Mouse (Mus musculus) brown adipose tissue, adult 24 weeks (tissue): ENCODE measurements around the gene Eps8l1. TPM values are rescaled to one million over a fixed set of nuclear protein-coding genes. Genes with fewer than 3 reads are reported as not detected.

Experiments
- H3K27ac ChIP-seq: fragments of 200-500 bp; replicated peaks from 2 replicates; pipeline ENCODE4 v1.5.1; 2012; ENCODE audit warnings: low read depth, mild to moderate bottlenecking, low read length
- H3K4me1 ChIP-seq: fragments of 200-500 bp; 2 replicates; pipeline ENCODE4 v1.6.1; 2012; ENCODE audit warnings: low read length, mixed read lengths; ENCODE audit not compliant: control insufficient read depth, insufficient read depth, insufficient read length
- H3K4me3 ChIP-seq: fragments of 200-500 bp; 2 replicates; pipeline ENCODE4 v1.5.1; 2012; ENCODE audit warnings: low read depth, mild to moderate bottlenecking, low read length, moderate library complexity; ENCODE audit not compliant: insufficient read depth
- polyA plus RNA-seq: library from polyadenylated mRNA; stranded (reverse); fragments of >200 nt; gene quantifications from 2 replicates; pipeline ENCODE4 v1.2.4, GENCODE M21; 2012; ENCODE audit not compliant: missing spikeins, insufficient read depth, insufficient read length

Eps8l1 gene
- polyA plus RNA-seq, 1 experiment: 2.3 TPM

DNA sequence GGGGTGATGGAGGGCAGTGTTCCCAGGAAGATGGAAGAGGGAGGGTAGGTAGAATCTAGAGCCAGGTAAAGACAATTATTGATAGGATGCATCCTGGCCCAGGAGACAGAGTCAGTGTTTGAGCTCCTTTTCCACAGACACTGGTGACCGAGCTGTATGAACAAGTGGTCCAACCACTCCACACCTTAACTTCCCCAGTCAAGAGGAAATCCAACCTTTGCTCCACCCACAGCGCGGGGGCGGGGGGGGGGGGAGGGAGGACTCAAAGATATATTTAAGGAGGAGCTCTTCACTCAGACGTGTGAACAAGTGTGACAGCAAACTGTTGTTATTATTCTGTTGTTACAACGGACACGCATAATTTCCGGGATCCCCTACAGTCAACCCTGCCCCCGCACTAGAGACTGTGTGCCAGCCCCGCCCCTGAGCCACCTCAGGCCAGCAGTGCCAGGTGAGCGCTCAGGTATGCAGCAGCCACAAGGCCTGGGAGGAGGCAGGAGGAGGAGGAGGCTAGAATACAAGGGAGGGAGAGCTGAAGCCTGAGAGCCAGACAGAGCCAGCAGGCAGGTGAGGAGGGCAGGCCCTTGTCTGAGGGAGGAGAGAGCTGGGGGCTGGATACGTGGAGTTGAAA, 3.8 kb downstream of the Eps8l1 start:
- Histone ChIP-seq H3K27ac (no peak overlapping the region), H3K4me1 (no peaks in the 10 kb centered on the region), H3K4me3 (no peak overlapping the region)

DNA sequence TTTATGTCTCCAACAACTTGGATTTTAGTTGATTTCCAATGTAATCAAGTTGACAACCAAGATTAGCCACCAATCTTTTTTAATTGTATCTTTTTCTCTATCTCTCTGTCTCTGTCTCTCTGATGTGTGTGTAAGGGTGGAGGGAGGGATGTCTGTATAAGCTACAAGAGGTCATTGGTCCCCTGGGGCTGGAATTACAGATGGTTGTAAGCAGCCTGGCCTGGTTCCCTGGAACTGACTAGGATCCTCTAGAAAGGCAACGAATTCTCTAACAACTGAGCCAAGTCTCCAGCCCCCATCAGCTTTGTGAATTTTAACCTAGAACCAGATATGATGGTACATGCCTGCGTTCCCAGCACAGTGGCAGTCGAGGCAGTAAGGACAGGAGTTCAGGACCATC, 7.3 kb downstream of the Eps8l1 start:
- Histone ChIP-seq H3K4me1 (no peaks in the 10 kb centered on the region), H3K27ac (no peak overlapping the region), H3K4me3 (no peak overlapping the region)

DNA sequence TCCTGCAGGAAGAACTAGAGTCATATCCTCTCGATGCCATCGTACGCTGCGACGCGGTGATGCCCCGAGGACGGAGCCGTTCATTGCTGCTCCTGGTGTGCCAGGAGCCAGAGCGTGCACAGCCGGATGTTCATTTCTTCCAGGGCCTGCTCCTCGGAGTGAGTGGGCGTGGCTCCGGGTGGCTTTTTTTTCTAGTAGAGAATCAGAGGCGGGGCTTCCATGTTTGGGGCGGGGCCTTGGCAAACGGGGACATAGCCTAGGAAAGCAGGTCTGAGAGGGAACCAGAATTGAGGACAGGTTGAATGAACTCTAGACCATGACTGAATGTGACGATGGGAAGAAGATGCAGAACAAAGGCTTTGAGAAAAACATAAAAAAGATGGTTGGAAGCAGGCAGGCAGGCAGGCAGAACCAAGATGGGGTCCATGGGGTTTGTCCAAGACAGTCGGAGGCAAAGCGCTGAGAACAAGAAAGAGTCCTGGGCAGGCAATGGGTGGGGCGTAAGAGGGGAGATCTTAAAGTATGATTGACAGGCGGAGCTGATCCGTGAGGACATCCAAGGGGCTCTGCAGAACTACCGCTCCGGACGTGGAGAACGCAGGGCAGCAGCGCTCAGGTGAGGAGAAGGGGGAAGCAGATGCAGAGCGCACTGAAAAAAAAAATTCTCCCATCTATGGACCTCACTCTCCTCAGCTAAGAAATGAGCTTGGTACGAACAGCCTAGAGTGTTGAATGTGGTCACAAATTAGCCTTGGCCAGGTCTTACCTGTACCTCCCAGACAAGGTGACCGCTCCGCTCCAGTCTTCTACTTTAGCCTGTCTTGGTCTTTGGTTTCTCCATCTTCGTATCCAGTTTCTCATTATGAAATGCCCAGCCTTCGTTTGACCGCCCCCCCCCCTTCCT, 10.1 kb downstream of the Eps8l1 start:
- Histone ChIP-seq H3K27ac (no peak overlapping the region), H3K4me3 (peak overlapping the region; percentile 39), H3K4me1 (no peaks in the 10 kb centered on the region)

DNA sequence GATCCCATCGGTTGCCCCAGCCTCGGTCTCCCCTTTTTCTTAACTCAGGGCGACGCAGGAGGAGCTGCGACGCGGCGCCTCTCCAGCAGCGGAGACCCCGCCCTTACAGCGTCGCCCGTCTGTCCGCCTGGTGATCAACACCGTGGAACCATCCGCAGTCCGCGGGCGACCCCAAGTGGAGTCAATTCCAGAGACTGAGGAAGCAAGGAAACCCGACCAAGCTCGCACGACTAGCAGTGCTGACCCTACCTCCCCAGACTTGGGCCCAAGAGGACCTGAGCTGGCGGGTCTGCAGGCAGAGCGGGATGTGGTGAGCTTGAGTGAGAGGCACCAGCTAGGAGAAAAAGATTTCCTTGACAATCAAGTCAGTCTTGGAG, 10.7 kb downstream of the Eps8l1 start:
- Histone ChIP-seq H3K4me3 (peak overlapping the region; percentile 39), H3K27ac (no peak overlapping the region), H3K4me1 (no peaks in the 10 kb centered on the region)

DNA sequence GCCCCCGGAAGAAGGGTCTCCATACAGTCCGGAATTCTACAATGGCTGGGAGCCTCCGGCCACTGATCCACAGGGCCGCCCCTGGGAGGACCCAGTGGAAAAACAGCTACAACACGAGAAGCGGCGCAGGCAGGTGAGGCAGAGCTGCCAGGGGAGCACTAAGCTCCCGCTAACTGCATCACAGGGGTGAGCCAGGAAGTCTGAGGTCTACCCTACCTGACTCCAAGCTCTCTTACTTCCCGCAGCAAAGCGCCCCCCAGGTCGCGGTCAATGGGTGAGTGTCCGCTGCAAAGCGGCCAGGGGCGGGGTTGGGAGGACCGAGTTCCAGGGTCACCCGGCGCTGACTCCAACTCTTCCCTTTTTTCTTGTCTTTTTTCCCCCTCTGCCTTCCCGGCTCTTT, 13.5 kb downstream of the Eps8l1 start:
- H3K27ac ChIP-seq: no peak overlapping the region
- no peaks in the 10 kb centered on the region for H3K4me1 ChIP-seq
- H3K4me3 ChIP-seq: no peak overlapping the region

DNA sequence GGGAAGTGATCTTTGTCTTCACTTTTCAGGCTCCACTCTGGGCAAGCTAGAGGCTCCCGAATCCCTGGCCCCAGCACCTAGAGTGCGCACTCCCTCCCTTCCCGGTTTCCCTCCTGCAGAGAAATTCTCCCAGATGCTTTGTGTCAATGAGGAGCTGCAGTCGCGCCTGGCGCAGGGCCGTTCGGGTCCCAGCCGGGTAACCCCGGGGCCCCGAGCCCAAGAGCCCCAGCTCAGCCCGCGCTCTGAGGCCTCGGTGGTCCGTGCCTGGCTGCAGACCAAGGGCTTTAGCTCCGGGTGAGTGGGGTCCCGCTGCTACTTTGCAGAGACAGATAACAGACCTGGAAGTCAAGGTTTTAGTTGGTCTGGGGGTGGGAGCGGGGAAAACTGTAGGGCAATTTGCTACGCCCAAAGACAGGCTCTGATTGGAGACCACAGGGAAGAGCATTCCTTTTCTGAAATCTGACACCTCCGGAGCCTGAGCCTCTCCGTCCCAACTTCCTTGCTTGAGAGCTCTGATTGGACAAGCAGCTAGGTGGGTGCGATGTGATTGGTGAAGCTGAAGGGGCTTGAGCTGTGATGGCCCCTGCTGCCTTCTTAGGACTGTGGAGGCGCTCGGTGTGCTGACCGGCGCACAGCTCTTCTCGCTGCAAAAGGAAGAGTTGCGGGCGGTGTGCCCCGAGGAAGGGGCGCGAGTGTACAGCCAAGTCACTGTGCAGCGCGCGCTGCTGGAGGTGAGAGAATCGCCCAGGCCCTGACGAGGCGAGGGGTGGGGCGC, 17.7 kb downstream of the Eps8l1 start:
- peak overlapping the region; percentile 59 for H3K4me3 ChIP-seq
- H3K4me1 ChIP-seq: no peaks in the 10 kb centered on the region
- H3K27ac ChIP-seq: no peak overlapping the region

DNA sequence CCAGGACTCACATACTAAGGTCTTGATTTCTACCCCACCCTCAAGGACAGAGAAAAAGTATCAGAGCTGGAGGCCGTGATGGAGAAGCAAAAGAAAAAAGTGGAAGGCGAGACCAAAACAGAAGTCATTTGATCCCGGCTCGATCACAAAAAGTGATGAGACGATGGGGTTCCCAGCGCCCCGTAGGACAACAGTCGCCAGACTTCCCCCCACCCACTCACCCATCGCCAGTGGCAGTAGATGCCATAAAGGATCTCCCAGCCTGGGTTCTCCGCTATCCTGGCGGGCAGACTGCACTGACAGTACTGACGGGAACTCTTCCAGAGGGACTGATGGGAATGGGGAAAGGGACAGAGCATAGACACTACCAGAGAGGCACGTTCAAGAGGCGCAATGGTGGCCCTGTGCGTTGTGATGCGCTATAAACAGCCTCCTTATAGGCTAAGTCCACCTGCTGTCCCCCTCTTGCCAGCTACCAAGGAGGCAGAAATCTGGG, 18.4 kb downstream of the Eps8l1 start:
- Histone ChIP-seq H3K4me1 (no peaks in the 10 kb centered on the region), H3K4me3 (peak overlapping the region; percentile 59), H3K27ac (no peak overlapping the region)

DNA sequence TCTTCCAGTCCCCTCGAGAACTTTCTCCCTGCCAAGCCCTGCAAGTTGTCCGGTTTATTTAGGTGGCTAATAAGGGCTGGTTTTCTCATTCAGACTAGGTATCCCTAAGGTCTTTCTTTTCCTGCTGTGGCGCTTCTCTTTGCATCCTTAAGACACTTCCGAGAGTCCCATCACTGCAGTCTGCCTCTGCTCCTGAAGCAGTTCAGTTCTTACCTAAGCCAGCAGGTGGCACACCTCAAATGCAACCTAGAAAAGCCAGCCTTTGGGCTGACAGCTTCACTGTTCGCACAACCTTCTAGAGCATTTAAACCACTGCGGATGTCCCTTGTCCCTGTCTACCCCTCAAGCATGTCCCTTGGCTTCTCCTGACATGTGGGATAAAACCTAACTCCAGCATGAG, 19.2 kb downstream of the Eps8l1 start:
- Histone ChIP-seq H3K27ac (no peak overlapping the region), H3K4me3 (no peak overlapping the region), H3K4me1 (no peaks in the 10 kb centered on the region)

DNA sequence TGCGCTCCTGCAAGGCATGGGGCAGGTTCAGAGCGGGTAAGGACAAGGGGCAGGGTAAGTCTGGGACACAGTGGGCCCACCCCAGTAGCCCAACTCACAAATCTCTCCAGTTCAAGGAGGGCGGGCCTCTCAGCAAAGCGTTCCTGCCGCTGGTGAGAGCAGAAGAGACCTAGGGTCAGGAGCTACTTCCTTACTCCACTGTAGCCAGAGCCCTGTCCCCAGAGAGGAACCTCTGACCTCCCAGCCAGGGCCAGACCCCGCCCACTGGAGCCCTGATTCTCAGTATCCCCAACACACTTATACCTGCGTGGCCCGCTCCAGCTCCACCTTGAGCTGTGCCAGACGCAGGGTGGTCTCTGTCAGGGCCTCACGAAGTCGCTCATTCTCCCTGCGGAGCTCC, 21.8 kb downstream of the Eps8l1 start:
- no peaks in the 10 kb centered on the region for H3K4me1 ChIP-seq
- no peak overlapping the region for H3K27ac ChIP-seq
- H3K4me3 ChIP-seq: no peak overlapping the region

DNA sequence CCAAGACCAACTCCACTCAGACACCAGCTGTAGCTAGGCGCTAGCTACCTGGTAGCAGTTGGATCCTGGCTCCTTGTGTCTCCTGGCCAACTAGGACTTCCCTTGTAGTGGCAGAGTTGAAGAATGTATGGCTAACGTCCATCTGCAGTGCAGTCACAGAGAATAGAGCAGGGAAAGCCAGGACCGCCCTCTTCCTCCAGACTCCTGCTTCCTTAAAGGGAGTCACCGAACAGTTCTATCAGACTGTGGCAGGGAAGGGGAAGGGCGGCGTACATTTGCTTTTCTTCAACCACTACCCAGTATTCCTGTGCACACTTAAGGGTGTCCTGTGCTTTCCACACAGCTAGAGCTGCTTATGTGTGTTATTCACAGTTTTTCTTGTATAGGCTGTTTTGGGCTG, 30.8 kb downstream of the Eps8l1 start:
- Histone ChIP-seq H3K4me3 (0 out of 2 replicates have a peak overlapping the region, but pooled peaks have one; percentile 5), H3K27ac (peak overlapping the region; percentile 96), H3K4me1 (peaks cover 21% of the 10 kb centered on the region)

DNA sequence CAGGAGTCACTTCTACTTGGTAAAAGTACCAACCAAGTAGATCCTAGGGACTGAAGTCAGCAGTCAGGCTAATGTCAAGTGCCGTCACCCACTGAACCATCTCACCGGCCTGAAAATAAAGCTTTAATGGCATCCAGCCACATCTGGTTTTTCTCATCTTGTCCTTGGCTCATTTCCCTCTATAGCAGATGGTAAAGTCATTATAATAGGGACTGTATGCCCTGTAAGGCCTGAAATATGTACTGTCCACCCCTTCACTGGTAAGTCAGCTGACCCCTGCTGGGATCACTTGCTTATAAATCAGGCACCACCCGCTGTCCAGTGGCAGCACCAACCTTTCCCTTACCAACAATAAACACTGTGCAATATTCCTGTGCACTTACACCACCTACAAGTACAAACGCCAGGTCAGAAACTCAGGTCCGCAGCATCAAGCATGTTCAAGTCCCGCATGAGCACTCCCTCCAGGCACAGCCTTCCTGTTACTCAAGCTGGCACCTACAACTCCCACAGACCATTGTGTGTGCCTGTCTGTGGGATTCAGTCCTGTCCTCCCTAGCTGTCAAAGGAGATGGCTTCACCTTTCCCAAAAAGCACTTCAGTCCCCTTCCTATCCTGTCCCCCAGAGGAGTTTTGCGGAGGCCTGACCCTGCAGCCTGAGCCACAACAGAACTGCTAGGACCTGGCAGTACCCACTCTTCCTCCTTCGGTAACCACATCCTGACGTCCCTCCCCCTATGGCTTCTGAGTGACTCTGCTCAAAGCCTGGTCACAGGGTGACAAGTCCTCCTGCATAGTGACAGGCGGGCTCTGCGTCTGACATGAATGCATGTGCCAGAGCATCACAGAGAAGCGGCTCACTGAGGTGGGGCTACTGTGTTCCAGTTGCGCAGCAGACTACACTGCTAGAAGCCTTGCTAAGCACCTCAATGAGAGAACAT, 32.1 kb downstream of the Eps8l1 start:
- H3K27ac ChIP-seq: peak overlapping the region; percentile 96
- H3K4me3 ChIP-seq: 0 out of 2 replicates have a peak overlapping the region, but pooled peaks have one; percentile 2
- H3K4me1 ChIP-seq: peaks cover 25% of the 10 kb centered on the region

DNA sequence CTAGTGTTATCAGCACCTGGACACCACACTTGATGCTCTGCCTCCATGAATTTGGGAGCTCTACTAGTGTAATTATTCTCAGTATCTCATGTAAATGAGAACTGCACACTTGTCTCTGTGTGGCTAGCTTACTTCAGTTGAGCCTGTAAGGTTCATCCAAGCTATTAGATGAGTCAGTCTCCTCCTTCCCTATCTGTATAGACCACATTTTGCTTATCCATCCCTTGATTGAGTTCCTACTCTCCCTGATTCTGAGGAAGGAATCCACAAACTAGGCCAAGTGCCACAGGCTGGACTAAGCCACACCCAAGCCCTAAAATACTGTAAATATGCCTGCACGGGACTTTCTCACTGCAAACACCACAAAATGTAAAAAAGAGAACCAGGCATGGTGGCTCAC, 33.5 kb downstream of the Eps8l1 start:
- peak overlapping the region; percentile 80 for H3K27ac ChIP-seq
- H3K4me1 ChIP-seq: peaks cover 37% of the 10 kb centered on the region
- no peak overlapping the region for H3K4me3 ChIP-seq

DNA sequence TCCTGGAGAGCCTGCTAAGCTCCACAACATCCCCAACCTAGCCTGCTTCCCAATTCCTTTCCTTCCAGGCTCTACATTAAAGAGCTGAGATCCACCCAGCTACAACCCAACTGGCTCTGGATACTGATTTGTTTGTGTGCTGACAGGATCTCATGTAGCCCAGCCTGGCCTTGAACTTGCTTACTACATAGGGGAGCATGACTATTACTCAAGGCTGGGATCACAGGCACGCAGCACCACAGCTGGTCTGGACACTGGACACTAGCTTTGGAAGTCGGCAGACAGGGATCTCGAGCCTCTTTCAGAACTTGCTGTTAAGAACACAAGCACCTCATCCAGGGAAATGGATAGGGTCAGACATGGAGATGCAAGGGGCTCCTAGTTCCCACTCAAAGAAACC, 36.0 kb downstream of the Eps8l1 start:
- H3K27ac ChIP-seq: no peak overlapping the region
- peaks cover 42% of the 10 kb centered on the region for H3K4me1 ChIP-seq

DNA sequence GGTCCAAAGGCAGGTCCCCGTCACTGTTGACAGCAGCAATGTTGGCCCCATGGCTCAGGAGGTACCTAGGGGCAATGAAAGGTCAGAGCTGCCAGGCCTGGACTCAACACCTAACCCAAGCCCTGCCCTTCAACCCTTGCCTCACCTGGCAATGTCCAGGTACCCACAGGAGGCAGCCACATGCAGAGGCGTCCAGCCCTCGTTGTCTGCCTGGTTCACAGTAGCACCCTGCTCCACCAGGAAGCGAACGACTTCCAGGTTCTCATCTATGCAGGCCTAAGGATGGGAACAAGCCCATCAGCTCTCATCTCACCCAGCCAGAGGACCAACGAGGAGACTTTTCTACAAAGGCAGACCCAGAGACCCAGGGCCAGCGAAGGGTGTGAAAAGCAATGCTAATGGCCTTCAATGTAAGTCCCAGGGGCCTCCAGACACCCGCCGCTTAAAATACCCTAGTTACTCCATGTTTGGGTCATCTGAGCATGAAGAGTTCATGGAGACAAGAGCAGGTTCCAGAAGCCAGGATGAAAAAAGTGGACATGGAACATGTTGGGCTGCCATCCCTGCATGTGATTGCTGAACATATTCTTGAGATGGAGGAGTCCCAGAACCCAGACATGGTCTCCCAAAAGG, 36.9 kb downstream of the Eps8l1 start:
- peaks cover 37% of the 10 kb centered on the region for H3K4me1 ChIP-seq
- peak overlapping the region; percentile 66 for H3K27ac ChIP-seq
- H3K4me3 ChIP-seq: no peak overlapping the region

More for the DNA sequence above, 36.0 kb downstream of the Eps8l1 start:
- no peak overlapping the region for H3K4me3 ChIP-seq
